Mouse (Mus musculus) C2C12 (cell line): ENCODE data around the gene Smarcb1.

Source experiments
- CEBPB ChIP-seq: IDR thresholded peaks from one replicate; pipeline ENCODE4 v1.6.1; 2011; ENCODE audit warnings: low read depth, mild to moderate bottlenecking, control low read depth, moderate library complexity
- CTCF ChIP-seq: IDR thresholded peaks from one replicate; pipeline ENCODE4 v1.5.1; 2011; ENCODE audit not compliant: control insufficient read depth, insufficient read depth, insufficient read length
- FOSL1 ChIP-seq: IDR thresholded peaks from one replicate; pipeline ENCODE4 v1.8.0; 2011; ENCODE audit warnings: mild to moderate bottlenecking, low read length; ENCODE audit not compliant: poor library complexity, insufficient read depth, severe bottlenecking
- MAX ChIP-seq: IDR thresholded peaks from one replicate; pipeline ENCODE4 v1.6.1; 2011; ENCODE audit warnings: mild to moderate bottlenecking, control low read depth
- MYOD1 ChIP-seq: IDR thresholded peaks from one replicate; pipeline ENCODE4 v1.6.1; 2011; ENCODE audit warnings: low read depth; ENCODE audit not compliant: control insufficient read depth, insufficient read length
- MYOG ChIP-seq: IDR thresholded peaks from one replicate; pipeline ENCODE4 v1.6.1; 2011; ENCODE audit not compliant: control insufficient read depth, insufficient read length; ENCODE audit errors: extremely low read depth
- USF1 ChIP-seq: IDR thresholded peaks from one replicate; pipeline ENCODE4 v1.6.1; 2011; ENCODE audit warnings: low read depth, mild to moderate bottlenecking, control low read depth, moderate library complexity

- TF ChIP-seq USF1 (no peak), CTCF (no peak), MAX (no peak), CEBPB (no peak), MYOD1 (no peak), MYOG (no peak), FOSL1 (no peak)
Measured at GRCm38 (mm10) chr10:75859107-75859746, 62.2 kb downstream of the Smarcb1 start.
